ENCODE assay signal across 21 mouse cellular contexts in the genomic region with DNA sequence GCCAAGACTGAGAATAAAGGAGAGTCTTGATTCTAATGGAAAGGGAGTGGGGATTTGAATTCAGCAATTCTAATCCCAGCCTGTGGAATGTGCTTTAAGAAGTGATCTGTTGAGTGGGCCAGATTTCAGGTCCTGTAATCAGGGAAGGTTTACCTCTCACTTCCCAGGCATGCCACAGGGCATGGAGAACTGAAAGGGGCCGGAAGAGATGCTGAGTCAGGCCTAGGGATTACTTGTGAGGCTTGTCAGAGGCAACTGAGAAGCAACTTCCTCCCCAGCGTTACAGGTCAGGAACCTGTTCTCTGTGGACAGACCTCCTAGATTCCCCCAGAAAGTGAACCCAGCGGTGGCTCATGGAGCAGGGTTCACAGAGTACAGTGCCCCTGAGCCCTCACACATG.
DNase-seq lines count a peak whose midpoint lies in the region; ATAC-seq and TF ChIP-seq lines count a peak whose summit lies in the region.
"Had no signal": no experiment of that assay in that cellular context is flagged by ENCODE, and none has a peak within 500 bp of the region (broad histone marks: within the 10 kb centered on the region; RNA-seq: fewer than 3 reads in every experiment).

No protein-coding gene starts in this region.

- H3K36me3 ChIP-seq in lung, embryonic 16.5 days (ENCODE audit: control insufficient read depth, insufficient read depth, low read length): no peaks in the 10 kb centered on the region
- H3K36me3 ChIP-seq in stomach, postnatal 0 days (ENCODE audit: control insufficient read depth, insufficient read depth, low read length): no peaks in the 10 kb centered on the region
- H3K36me3 ChIP-seq: embryonic facial prominence, embryonic 15.5 days; forebrain, embryonic 10.5 days; hindbrain, embryonic 10.5 days had no signal

- no peak for DNase-seq in lung, adult 18-20 months
- peak; percentile 85 for DNase-seq in R1 (ENCODE audit: low read depth, low spot score)
- peak; percentile 23 for DNase-seq in stomach, postnatal 0 days (ENCODE audit: low spot score)
- no peak for DNase-seq in thymus, postnatal 25 days
- DNase-seq in neural tube, embryonic 10.5 days (ENCODE audit: extremely low spot score, low spot score): no peak
- DNase-seq: adrenal gland, adult 8-10 months; adrenal gland, postnatal 36 days; cerebellum, adult 2 months; cerebellum, postnatal 10 days; gastrocnemius, postnatal 10 days; heart, adult 2 months had no signal

- no peak for ATAC-seq in lung, embryonic 16.5 days (ENCODE audit: low read depth)
- ATAC-seq in stomach, postnatal 0 days (ENCODE audit: low FRiP score, low TSS enrichment): 0 out of 2 replicates have a peak, but pooled peaks have one; percentile 55
- ATAC-seq: forebrain, embryonic 14.5 days; Patski had no signal

- no peak for TF ChIP-seq EP300 in stomach, postnatal 0 days (optimal IDR thresholded peaks at IDR 0.05)

- H3K9ac ChIP-seq in lung, embryonic 16.5 days (ENCODE audit: low read length): no peak overlapping the region
- H3K9ac ChIP-seq in stomach, postnatal 0 days (ENCODE audit: low read length): no peak overlapping the region
- H3K9ac ChIP-seq: embryonic facial prominence, embryonic 15.5 days; hindbrain, embryonic 14.5 days had no signal

- H3K4me1 ChIP-seq in lung, embryonic 16.5 days (replicated peaks; ENCODE audit: control insufficient read depth, insufficient read depth, low read length): peaks cover 3% of the 10 kb centered on the region; the same call in 1 of the 2 replicates
- 0 out of 2 replicates have a peak, but pooled peaks cover 4% of the 10 kb centered on the region for H3K4me1 ChIP-seq in stomach, postnatal 0 days (replicated peaks; ENCODE audit: control insufficient read depth, insufficient read depth)
- H3K4me1 ChIP-seq: hindbrain, embryonic 10.5 days had no signal

- H3K4me3 ChIP-seq in lung, embryonic 16.5 days (ENCODE audit: low read length): no peak overlapping the region
- H3K4me3 ChIP-seq in stomach, postnatal 0 days (ENCODE audit: low read depth, low read length): no peak overlapping the region
- H3K4me3 ChIP-seq: embryonic facial prominence, embryonic 15.5 days; erythroblast, embryonic 14.5 days; forebrain, embryonic 10.5 days; heart, adult 2 months; hindbrain, embryonic 10.5 days had no signal

- 0 out of 2 replicates have a peak overlapping the region, but pooled peaks have one; percentile 10 for H3K27ac ChIP-seq in lung, embryonic 16.5 days (ENCODE audit: low read length)
- H3K27ac ChIP-seq in stomach, postnatal 0 days (replicated peaks): 0 out of 2 replicates have a peak overlapping the region, but pooled peaks have one; percentile 24
- H3K27ac ChIP-seq: embryonic facial prominence, embryonic 15.5 days; forebrain, embryonic 10.5 days; heart, adult 2 months; hindbrain, embryonic 10.5 days; hindbrain, embryonic 14.5 days had no signal

- no peak for TF ChIP-seq CTCF in stomach, postnatal 0 days (IDR thresholded peaks at IDR 0.05; ENCODE audit: low read depth)

- no peaks in the 10 kb centered on the region for H3K27me3 ChIP-seq in lung, embryonic 16.5 days (ENCODE audit: control insufficient read depth, insufficient read depth, low read depth, low read length)
- no peaks in the 10 kb centered on the region for H3K27me3 ChIP-seq in stomach, postnatal 0 days (ENCODE audit: control insufficient read depth, insufficient read depth, low read length)
- H3K27me3 ChIP-seq: CH12.LX; embryonic facial prominence, embryonic 15.5 days; Patski had no signal

- H3K9me3 ChIP-seq in lung, embryonic 16.5 days (ENCODE audit: control insufficient read depth, low read length): no peaks in the 10 kb centered on the region
- H3K9me3 ChIP-seq in stomach, postnatal 0 days (ENCODE audit: control insufficient read depth, low read length): no peaks in the 10 kb centered on the region
- H3K9me3 ChIP-seq: embryonic facial prominence, embryonic 15.5 days; forebrain, embryonic 10.5 days; hindbrain, embryonic 10.5 days had no signal

- H3K4me2 ChIP-seq in lung, embryonic 16.5 days (ENCODE audit: low read depth, low read length): no peak overlapping the region
- no peak overlapping the region for H3K4me2 ChIP-seq in stomach, postnatal 0 days (replicated peaks; ENCODE audit: low read depth)
- H3K4me2 ChIP-seq: embryonic facial prominence, embryonic 15.5 days; heart, embryonic 11.5 days; hindbrain, embryonic 14.5 days had no signal

- 53% methylated on average over 3 of the region's 3 CpGs for WGBS in lung, embryonic 16.5 days
- WGBS in stomach, postnatal 0 days: 41% methylated on average over 3 of the region's 3 CpGs

Comparison
In these comparisons a context has a peak if more than half of its experiments do, and no peak if none do; other contexts are left out.
1. DNase-seq: peak in R1 (single experiment) and stomach, postnatal 0 days (single experiment); none in lung, adult 18-20 months (0 of 2), thymus, postnatal 25 days (single experiment) and neural tube, embryonic 10.5 days (single experiment).